Mouse (Mus musculus): ENCODE measurements around the gene Lin7b.
"Not testable (repeated sequence)": the region's sequence is repeated elsewhere in the genome, so short reads cannot be mapped to it uniquely, and the experiment has no call there.

Gene Lin7b

GRCm38 (mm10) chr7:45370475-45371311 lies at the start of gene Lin7b:
TSS of gene Lin7b (minus strand) at chr7:45370583.
- DNase-seq: peak; percentile 83 to 88

DNA sequence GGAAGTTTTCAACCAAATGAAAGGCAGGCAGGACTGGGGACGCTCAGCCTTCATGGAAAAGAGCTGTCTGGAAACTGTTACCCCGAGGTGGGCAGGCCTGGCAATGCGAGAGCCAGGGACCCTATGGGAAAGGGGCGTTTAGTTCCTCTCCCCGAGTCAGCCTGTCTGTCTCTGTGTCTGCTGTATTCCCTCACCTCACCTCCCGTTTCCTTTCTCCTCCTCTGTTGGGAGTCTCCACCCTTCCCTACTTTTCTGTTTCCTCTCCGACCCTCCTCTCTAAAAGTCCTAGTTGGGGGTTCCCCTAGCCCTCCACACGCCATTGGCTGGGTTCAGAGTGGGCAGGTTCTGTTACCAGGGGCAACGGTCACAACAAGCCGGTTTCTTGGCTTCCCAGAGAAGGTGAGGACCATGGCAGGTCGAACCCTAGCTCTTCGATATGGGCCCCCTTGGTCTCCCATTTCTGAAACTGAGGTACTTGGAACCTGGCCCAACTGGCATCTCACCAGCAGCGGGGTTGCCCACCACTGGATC lies 47.6 kb upstream of the Lin7b start:
- no peak for DNase-seq

DNA sequence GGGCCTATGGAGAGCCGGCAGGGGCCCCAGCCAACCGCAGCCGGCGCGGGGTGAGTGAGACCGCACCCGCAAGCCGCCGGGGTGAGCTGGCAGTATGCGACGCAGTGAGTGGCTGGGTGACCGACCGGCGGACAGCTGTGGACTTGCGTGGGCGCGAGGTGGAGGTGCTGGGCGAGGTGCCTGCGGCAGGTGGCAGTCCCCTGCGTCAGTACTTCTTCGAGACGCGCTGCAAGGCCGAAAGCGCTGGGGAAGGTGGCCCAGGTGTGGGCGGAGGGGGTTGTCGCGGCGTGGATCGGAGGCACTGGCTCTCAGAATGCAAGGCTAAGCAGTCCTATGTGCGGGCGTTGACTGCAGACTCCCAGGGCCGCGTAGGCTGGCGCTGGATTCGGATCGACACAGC lies 45.3 kb upstream of the Lin7b start:
- DNase-seq: no peak

GRCm38 (mm10) chr7:45414740-45415224 lies 44.4 kb upstream of the Lin7b start:
- DNase-seq: no peak

DNA sequence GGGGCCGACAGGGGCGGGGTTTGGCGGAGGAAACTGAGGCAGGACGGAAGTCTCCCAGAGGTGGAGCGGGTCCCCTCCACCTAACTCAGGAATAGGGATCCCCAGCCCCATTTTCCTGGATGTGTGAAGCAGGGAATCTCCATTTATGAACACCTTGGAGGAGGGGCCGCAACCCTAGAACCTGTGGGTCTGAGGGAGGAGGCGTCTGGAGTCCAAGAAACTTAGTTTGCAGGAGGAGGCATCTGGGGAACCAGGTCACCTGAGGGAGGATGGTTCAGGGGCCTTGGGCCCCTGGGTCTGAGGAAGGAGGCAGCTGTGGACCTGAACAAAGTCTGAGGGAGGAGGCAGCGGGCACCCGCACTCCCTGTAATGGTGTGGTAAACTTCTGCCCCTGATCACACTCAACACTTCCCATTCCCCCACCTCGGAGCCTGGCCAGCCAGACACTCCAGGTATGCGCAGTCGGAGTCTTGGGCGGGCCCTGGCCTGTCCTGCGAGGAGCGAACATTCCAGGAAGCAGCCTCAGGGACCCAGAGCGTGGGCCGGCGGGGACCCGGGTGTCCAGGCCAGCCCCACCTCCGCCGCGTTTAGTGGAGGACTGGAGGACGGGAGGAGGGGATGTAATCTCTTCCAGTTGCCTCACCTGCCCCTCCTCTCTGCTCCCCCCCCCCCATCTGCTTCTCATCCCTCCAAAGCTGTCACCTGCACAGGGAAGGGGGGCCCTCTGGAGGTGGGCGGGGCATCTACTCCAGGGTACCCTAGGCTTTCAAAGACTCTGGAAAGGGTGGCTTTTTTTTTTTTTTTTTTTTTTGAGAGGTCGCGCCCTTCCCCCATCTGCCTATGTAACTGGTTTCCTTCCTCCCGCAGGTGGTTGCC lies 43.7 kb upstream of the Lin7b start:
- no peak for DNase-seq

GRCm38 (mm10) chr7:45413113-45413863 lies 42.9 kb upstream of the Lin7b start, which contains the start of gene Ntf5:
TSS of gene Ntf5 (plus strand) at chr7:45413695.
- no peak for DNase-seq

GRCm38 (mm10) chr7:45412421-45412820 lies 42.0 kb upstream of the Lin7b start:
- no peak for DNase-seq

- DNase-seq: no peak
Observed at GRCm38 (mm10) chr7:45409497-45410163, 39.2 kb upstream of the Lin7b start.

GRCm38 (mm10) chr7:45408949-45409348 lies 38.6 kb upstream of the Lin7b start:
- no peak for DNase-seq

- DNase-seq: no peak
Observed at GRCm38 (mm10) chr7:45408351-45408750, 38.0 kb upstream of the Lin7b start.

DNA sequence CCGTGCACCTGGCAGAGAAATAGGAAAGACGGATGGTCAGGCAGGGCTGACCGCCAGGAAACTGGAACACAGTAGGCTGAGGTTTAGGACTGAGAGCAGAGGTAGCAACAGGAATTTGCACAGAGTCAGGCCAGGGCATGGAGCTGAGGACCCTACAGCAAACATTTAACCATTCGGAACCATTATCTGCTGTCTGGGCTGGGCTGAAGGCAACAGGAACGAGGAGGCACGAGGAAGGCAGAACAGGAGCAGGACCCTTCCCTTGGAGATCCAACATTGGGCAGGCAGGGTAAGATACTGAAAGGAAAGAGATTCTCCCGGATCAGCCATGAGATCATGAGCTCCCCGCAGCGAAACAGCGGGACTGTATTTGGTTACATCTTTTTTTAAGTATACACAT lies 37.5 kb upstream of the Lin7b start:
- DNase-seq: no peak

GRCm38 (mm10) chr7:45406157-45407156 lies 36.1 kb upstream of the Lin7b start:
- DNase-seq: no peak

GRCm38 (mm10) chr7:45405091-45406075 lies 35.0 kb upstream of the Lin7b start, which contains the start of gene Kcna7:
TSS of gene Kcna7 (plus strand) at chr7:45405653.
- peak; percentile 70 to 74 for DNase-seq

DNA sequence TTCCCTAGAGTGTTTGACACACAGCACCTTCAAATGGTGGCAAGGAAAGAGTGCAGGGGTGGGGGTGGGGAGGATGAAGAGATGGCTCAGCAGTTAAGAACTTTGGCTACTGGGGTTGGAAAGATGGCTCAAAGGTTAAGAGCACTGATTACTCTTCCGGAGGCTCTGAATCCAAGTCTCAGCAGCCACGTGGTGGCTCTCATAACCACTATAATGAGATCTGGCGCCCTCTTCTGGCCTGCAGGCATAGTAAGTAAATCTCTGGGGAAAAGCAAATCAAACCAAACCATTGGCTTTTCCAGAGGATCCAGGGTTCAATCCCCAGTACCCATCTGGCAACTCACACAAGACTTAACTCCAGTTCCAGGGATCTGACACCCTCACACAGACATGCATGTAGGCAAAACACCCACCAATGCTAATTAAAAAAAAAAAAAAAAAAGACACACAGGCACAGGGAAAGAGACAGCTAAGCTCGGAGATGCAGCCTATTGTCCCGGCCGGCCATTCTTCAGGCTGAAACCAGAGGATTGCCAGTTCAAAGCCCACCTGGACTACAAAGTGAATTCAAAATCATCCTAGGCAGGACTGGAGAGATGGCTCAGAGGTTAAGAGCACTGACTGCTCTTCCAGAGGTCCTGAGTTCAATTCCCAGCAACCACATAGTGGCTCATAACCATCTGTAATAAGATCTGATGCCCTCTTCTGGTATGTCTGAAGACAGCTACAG lies 33.3 kb upstream of the Lin7b start:
- DNase-seq: peak; percentile 54

DNA sequence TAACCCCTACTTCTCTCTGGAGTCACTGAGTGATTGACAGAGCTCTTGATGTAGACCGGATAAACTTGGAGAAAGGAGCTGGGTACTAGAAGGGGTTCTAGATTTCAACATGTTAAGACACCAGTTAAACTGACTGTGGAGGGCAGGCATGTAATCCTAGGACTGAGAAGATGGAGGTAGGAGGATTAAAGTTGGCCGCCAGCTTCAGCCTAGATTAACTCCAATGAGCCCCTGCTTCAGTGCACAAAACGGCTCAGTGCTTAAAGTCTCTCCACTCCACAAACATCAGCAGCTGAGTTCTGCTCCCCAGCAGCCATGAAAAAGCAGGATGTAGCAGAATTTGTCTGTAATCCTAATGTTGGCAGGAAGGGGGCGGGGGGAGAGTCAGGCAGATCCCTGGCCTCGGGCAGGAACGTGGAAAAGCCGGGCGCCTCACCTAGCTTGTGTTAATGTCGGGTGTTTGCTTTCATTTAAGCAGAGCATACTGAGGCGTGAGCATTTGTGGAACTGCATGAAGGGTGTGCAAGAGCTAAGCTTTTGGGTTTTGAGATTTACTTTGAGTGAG lies 31.2 kb upstream of the Lin7b start:
- no peak for DNase-seq

GRCm38 (mm10) chr7:45396787-45397186 lies 26.4 kb upstream of the Lin7b start:
- no peak for DNase-seq

- DNase-seq: not testable (repeated sequence)
Observed at GRCm38 (mm10) chr7:45396337-45396775, 26.0 kb upstream of the Lin7b start.

Measured in cerebellum, postnatal 36 days (tissue).